Mouse (Mus musculus) embryonic fibroblast, embryonic 13.5 days (primary cell): Measurements from ENCODE around the gene Tcf3.

Experiments used
- CTCF ChIP-seq: IDR thresholded peaks from 2 replicates; pipeline ENCODE4 v1.5.1; 2011; ENCODE audit warnings: mild to moderate bottlenecking, control low read depth, low read length, moderate library complexity, borderline replicate concordance; ENCODE audit not compliant: insufficient read depth
- POLR2A ChIP-seq: IDR thresholded peaks from 2 replicates; pipeline ENCODE4 v1.6.1; 2011; ENCODE audit warnings: low read depth, mild to moderate bottlenecking, control low read depth, low read length, moderate library complexity

DNA sequence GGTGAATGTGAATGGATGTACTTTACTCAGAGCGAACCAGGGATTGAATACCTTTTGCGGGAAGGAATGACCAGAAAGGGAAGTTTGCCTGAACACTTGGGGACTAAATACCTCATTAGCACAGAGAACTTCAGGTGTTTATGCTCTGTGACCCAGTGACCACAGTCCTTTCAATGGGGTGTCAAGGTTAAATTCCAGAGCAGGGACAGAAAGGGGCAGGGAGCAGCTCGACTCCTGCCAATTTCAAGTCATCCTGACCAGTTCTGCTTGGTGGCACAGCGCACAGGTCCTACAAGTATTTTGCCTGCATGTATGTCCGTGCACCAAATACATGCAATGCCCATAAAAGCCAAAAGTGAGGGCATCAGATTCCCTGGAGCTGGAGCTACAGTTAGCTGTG lies 31.6 kb upstream of the Tcf3 start:
- TF ChIP-seq POLR2A = no peak
- TF ChIP-seq CTCF = no peak
